Mouse (Mus musculus): ENCODE results near the gene Rita1. TPM values are rescaled to one million over a fixed set of nuclear protein-coding genes. Genes with fewer than 3 reads are reported as not detected.

Gene Rita1
- polyA plus RNA-seq (2015; fragmentation: Nextera tagmentation; extraction: Ambion mirVana), result 5.2 and 7.4 TPM in 2 replicates

GRCm38 (mm10) chr5:120612442-120612821, at the start of gene Rita1, which contains the start of gene Ddx54:
Gene Rita1 (minus strand): TSS chr5:120612589.
Gene Ddx54 (plus strand): TSS chr5:120612739.

DNA sequence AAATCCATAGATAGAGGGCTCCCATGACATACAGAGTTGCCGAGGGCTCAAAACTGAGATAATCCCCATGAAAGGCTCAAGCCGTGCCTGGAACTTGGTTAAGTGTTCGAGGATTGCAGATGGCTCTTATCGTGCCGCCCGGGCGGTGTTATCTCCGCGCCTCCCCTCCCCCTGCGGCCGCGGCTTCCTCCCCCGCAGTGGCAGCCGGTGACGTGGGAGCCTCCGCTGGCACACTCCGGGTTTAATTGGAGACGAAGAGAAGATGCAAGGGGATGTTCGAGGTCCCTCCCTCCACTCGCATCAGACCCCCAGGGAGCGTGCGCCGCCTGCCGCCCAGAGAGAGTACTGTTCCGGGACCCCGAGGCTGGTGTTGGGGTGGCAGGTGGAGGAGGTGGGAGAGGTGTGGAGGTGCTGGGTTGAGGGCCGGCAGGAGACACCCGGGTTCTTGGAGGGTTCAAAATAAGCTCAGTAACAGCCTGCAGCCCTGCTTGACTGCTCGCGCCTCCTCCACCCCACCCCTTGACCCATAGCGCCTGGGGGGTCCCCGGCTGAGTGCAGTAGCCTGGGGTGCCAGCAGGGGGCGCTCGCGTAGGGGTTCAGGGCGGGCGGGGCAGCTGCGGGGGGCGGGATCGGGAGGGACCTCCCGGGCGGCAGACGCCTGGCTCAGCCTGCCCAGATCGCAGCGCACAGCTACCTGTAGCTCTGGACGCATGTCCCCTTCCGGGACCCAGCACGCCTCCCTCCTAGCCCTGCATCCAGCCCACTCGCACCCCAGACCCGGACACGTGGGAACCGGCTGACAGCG, 36.4 kb upstream of the Rita1 start, which contains the start of gene Rasal1:
Gene Rasal1 (plus strand): TSS at position 244 of the 805 bp plus-strand sequence.

DNA sequence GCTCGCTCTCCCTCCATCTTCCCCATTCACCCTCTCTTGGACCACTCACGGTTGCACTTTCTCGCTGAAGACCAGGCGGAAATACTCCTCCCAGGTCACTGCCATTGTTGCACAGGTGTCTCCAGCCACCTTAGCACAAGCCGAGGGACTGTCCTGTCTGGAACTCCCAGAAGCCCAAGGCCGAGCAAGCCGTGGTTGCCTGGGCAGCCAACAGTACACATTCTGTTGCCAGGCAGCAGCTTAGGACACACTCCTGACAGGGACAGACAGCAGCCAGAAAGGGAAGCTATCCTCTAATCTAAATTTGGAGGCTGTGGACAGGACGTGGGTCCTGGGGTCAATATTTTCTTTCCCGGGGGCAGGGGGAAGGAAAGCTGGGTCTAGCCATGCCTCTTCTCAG, 21.7 kb upstream of the Rita1 start, which contains the start of gene Cfap73:
Gene Cfap73 (minus strand): TSS at position 105 of the 400 bp plus-strand sequence.

DNA sequence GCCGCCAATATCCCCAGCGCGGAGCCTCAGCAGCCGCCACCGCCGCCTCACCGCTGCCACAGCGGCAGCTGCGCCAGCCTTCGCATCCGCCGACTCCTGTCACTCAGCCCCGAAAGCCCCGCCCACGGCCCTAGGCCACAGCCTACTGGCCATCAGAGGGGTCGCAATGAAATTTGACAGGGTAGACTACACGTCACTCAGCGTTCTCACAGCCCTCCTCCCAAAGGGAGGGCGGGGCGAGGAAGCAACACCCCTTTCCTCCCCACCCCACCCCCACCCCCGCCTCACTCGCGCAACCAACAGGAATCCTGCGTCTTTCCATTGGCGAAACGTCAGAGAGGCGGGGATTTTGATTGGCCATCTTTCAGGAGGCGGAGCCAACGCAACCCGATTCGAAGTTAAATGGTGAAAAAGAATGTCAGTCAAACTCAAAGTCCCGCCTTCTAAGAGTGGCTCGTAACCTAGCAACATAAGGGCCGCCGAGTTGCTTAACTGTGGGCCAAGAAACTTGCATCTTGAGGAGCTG, 23.8 kb downstream of the Rita1 start, which contains the start of the genes Tpcn1 and Iqcd:
Gene Tpcn1 (minus strand): TSS at position 105 of the 526 bp plus-strand sequence.
Gene Iqcd (plus strand): TSS at position 448 of the 526 bp plus-strand sequence.

Other genes with a start within 250 kb of the Rita1 start
- not detected in 2 replicates for gene Lhx5, start 180.9 kb downstream of the Rita1 start, polyA plus RNA-seq (2015; fragmentation: Nextera tagmentation; extraction: Ambion mirVana)
- gene Sdsl, start 139.8 kb downstream of the Rita1 start, polyA plus RNA-seq (2015; fragmentation: Nextera tagmentation; extraction: Ambion mirVana), result 0.15 and 0.38 TPM in 2 replicates
- not detected in 2 replicates for gene Sds, start 136.1 kb downstream of the Rita1 start, polyA plus RNA-seq (2015; fragmentation: Nextera tagmentation; extraction: Ambion mirVana)
- 45.5 and 49.0 TPM in 2 replicates for gene Plbd2, start 109.0 kb downstream of the Rita1 start, polyA plus RNA-seq (2015; fragmentation: Nextera tagmentation; extraction: Ambion mirVana)
- 11.8 and 14.4 TPM in 2 replicates for gene Slc8b1, start 101.4 kb downstream of the Rita1 start, polyA plus RNA-seq (2015; fragmentation: Nextera tagmentation; extraction: Ambion mirVana)
- 22.4 and 22.6 TPM in 2 replicates for gene Tpcn1, start 23.9 kb downstream of the Rita1 start, polyA plus RNA-seq (2015; fragmentation: Nextera tagmentation; extraction: Ambion mirVana)
- 0.11 and 0.17 TPM in 2 replicates for gene Iqcd, start 23.6 kb downstream of the Rita1 start, polyA plus RNA-seq (2015; fragmentation: Nextera tagmentation; extraction: Ambion mirVana)
- 15.5 and 16.5 TPM in 2 replicates for gene Ddx54, start 150 bp upstream of the Rita1 start, polyA plus RNA-seq (2015; fragmentation: Nextera tagmentation; extraction: Ambion mirVana)
- not detected in 2 replicates for gene Cfap73, start 21.6 kb upstream of the Rita1 start, polyA plus RNA-seq (2015; fragmentation: Nextera tagmentation; extraction: Ambion mirVana)
- gene Rasal1, start 36.2 kb upstream of the Rita1 start, polyA plus RNA-seq (2015; fragmentation: Nextera tagmentation; extraction: Ambion mirVana), result 0.22 TPM in 2 replicates
- 0.62 and 0.68 TPM in 2 replicates for gene Dtx1, start 99.3 kb upstream of the Rita1 start, polyA plus RNA-seq (2015; fragmentation: Nextera tagmentation; extraction: Ambion mirVana)
- 0.94 and 1.2 TPM in 2 replicates for gene Oas2, start 137.3 kb upstream of the Rita1 start, polyA plus RNA-seq (2015; fragmentation: Nextera tagmentation; extraction: Ambion mirVana)
- 0.14 and 0.37 TPM in 2 replicates for gene Oas3, start 165.1 kb upstream of the Rita1 start, polyA plus RNA-seq (2015; fragmentation: Nextera tagmentation; extraction: Ambion mirVana)
- 0.08 and 0.23 TPM in 2 replicates for gene Oas1e, start 182.9 kb upstream of the Rita1 start, polyA plus RNA-seq (2015; fragmentation: Nextera tagmentation; extraction: Ambion mirVana)
- gene Oas1c, start 199.9 kb upstream of the Rita1 start, polyA plus RNA-seq (2015; fragmentation: Nextera tagmentation; extraction: Ambion mirVana), result 0.28 and 0.45 TPM in 2 replicates
- 0.74 TPM in 1 of 2 replicates, not detected in the other for gene Oas1f, start 234.8 kb upstream of the Rita1 start, polyA plus RNA-seq (2015; fragmentation: Nextera tagmentation; extraction: Ambion mirVana)
- not detected in 2 replicates for gene Oas1h, start 248.8 kb upstream of the Rita1 start, polyA plus RNA-seq (2015; fragmentation: Nextera tagmentation; extraction: Ambion mirVana)

All from skeletal muscle tissue, postnatal 0 days (tissue).